Mouse (Mus musculus): ENCODE measurements around the gene Aamp. TPM values are rescaled to one million over a fixed set of nuclear protein-coding genes. Genes with fewer than 3 reads are reported as not detected.
"Not testable (repeated sequence)": the region's sequence is repeated elsewhere in the genome, so short reads cannot be mapped to it uniquely, and the experiment has no call there.

Gene Aamp
- polyA plus RNA-seq (2011; ENCODE audit: insufficient read length, low read depth, missing spikeins), result 85.7 and 90.3 TPM in 2 replicates

DNA sequence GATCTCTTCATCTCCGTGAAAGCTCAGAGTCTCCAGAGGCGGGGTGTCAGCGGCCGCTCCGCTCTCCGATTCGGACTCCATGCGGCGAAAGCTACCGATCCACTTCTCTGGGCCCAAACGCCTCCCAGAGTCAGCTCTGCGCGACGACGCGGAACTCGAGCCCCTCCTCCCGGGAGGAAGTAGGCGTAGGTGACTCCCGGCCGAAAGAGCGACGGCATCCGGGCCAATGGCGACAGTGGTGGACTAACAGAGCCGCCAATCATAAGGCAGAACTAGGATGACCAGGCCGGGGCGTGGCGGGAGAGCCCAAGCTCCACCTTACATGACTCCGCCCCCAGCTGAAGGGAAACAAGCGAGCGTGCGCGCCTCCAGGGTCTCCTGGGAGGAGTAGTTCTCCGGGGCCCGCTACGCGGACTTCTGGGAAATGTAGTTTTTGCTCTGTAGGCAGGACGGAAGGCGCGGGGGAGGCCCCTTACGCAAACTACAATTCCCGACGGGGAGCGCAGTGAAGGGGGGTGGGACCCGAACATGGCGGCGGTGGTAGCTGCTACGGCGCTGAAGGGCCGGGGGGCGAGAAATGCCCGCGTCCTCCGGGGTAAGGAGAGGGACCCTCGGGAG is at the start of gene Aamp, which contains the start of gene Pnkd:
Aamp (minus strand) TSS at position 196 of the 618 bp plus-strand sequence.
Pnkd (plus strand) TSS at position 388 of the 618 bp plus-strand sequence.
- H3K27ac ChIP-seq (ENCODE audit: insufficient read depth, low read length), result no peak within 1 kb of the TSS

DNA sequence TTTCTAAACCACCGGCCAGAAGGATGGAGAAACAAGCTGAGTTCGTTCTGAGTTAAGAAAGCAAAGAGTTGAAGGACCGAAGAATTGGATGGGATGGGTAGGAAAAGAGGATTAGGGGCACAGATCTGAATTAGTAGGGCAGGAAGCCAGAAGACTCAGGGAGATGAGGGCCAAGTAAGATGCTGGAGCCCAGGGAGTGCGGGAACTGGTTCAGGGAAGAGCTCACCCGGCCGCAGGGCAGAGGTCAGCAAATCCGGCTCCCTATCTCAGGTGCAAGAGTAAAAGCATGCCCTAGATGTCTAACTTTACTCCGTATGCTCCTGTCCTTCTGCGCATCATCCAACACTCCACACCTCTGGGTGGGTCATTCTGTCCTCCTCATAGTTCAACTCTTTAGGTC is 48.4 kb upstream of the Aamp start:
- TF ChIP-seq POLR2A (IDR thresholded peaks at IDR 0.05; ENCODE audit: low read depth, low read length) (no peak), CTCF (IDR thresholded peaks at IDR 0.05; ENCODE audit: borderline replicate concordance, insufficient read depth, low read length) (no peak)
- peak overlapping the region; percentile 51 for H3K4me3 ChIP-seq (ENCODE audit: insufficient read depth, low read length)
- H3K4me1 ChIP-seq (ENCODE audit: control insufficient read depth, insufficient read depth, low read length), result peaks cover 6% of the 10 kb centered on the region; the same call in 1 of the 2 replicates

More for the DNA sequence above, at the start of gene Aamp, which contains the start of gene Pnkd:
- TF ChIP-seq CTCF (IDR thresholded peaks at IDR 0.05; ENCODE audit: borderline replicate concordance, insufficient read depth, low read length) (no peak), POLR2A (IDR thresholded peaks at IDR 0.05; ENCODE audit: low read depth, low read length) (peak; percentile 85)
- Histone ChIP-seq H3K4me1 (ENCODE audit: control insufficient read depth, insufficient read depth, low read length) (peaks cover 4% of the 10 kb centered on the region), H3K4me3 (ENCODE audit: insufficient read depth, low read length) (peak within 1 kb of the TSS; percentile 94)

DNA sequence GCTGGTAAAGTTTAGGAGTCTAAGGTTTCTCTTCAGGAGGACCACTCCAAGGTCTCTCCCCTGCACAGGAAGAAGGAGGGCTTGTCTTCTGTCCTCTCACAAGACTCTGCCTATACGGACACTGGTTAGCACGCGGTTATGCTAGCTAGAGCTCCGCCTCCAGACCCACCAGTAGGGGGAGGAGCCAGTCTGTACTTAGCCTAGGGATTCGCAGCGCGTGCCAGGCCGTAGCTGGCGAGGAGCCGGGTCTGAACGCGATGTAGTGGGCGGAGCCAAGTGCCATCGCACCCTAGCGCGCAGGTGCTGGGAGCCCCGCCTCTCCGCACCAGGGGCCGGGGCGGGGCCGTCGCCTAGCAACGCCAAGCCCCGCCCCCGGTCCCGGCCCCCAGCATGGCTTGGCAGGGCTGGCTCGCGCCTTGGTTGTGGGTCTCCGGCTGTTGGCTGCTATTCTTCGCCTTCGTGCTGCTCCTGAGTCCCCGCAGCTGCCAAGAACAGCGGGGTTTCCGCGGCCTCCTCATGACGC is 47.8 kb upstream of the Aamp start:
- H3K27ac ChIP-seq (ENCODE audit: insufficient read depth, low read length), result no peak overlapping the region
- H3K4me3 ChIP-seq (ENCODE audit: insufficient read depth, low read length), result peak overlapping the region; percentile 51
- TF ChIP-seq CTCF (IDR thresholded peaks at IDR 0.05; ENCODE audit: borderline replicate concordance, insufficient read depth, low read length) (no peak), POLR2A (IDR thresholded peaks at IDR 0.05; ENCODE audit: low read depth, low read length) (no peak; the same call in 1 of the 2 replicates)
- peaks cover 6% of the 10 kb centered on the region; the same call in 1 of the 2 replicates for H3K4me1 ChIP-seq (ENCODE audit: control insufficient read depth, insufficient read depth, low read length)

More for the DNA sequence above, 48.4 kb upstream of the Aamp start:
- no peak overlapping the region for H3K27ac ChIP-seq (ENCODE audit: insufficient read depth, low read length)

DNA sequence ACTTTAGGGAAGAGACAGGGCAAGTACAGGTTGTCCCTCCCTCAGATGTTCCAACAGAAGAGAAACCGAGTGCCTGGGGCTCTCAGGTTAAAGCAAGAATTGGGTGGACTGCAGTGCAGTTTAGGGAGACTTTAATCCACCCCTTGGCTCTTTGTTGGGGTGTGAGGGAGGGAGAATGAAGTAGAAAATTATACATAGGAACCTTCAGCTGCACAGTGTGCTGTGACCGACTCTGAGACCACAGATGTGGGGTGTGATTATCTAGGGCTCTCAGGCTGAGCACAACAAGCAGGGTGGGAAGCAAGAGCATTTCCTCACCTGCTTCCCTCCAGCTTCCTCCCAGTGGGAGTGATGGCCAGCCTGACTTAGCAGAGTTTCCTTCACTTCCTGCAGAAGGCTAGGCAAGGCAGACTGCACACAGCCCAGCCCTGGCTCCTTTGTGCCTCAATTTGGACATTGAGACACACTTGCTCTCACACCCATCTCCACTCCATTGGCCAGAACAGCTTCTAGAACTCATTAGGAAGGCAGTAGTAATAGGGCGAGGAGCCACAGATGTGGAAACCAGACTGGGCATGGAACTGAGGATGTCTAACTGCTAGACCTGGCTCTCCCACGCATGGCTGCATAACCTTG is 46.6 kb upstream of the Aamp start:
- Histone ChIP-seq H3K4me3 (ENCODE audit: insufficient read depth, low read length) (no peak overlapping the region), H3K4me1 (ENCODE audit: control insufficient read depth, insufficient read depth, low read length) (peaks cover 6% of the 10 kb centered on the region; the same call in 1 of the 2 replicates), H3K27ac (ENCODE audit: insufficient read depth, low read length) (no peak overlapping the region)
- no peak for TF ChIP-seq CTCF (IDR thresholded peaks at IDR 0.05; ENCODE audit: borderline replicate concordance, insufficient read depth, low read length)

DNA sequence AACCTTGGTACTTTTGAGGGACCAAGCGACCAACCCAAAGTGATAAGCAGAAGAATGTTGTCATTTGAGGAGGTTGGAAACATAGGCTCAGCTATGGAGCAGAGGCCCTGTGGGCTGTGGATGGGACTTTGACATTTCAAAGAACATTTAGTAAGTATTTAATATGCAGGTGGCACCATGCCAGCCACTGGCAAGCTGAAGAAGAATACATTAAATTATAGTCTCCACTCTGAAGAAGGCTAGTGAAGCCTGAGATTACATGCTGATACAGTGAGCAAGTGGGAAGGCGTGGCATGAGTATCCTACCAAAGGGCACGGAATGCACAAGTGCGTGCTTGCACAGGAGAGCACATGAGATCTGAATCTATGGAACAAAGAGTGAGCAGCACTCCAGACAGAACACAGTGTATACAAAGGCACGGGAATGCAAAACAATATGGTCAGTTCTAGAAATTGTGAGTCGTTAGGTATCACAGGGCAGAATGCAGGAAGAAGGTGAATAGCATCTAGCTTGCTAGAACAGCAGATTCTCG is 45.4 kb upstream of the Aamp start:
- TF ChIP-seq POLR2A (IDR thresholded peaks at IDR 0.05; ENCODE audit: low read depth, low read length) (no peak), CTCF (IDR thresholded peaks at IDR 0.05; ENCODE audit: borderline replicate concordance, insufficient read depth, low read length) (no peak)
- Histone ChIP-seq H3K4me1 (ENCODE audit: control insufficient read depth, insufficient read depth, low read length) (peaks cover 4% of the 10 kb centered on the region; the same call in 1 of the 2 replicates), H3K27ac (ENCODE audit: insufficient read depth, low read length) (no peak overlapping the region), H3K4me3 (ENCODE audit: insufficient read depth, low read length) (no peak overlapping the region)

DNA sequence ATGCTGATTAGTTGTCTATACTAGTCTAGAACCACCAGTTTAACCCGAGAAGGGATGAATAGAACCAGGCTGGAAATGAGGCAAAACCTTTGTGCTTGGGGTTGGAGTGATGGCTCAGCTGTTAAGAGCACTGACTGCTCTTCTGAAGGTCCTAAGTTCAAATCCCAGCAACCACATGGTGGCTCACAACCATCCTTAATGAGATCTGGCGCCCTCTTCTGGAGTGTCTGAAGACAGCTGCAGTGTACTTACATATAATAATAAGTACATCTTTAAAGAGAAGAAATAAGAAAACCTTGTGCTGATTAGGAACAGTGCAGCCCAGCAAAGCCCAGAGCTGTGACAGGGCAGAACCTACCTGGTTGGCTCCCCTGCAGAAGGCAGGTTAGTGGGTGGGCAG is 42.4 kb upstream of the Aamp start:
- not testable (repeated sequence) for H3K4me1 ChIP-seq (ENCODE audit: control insufficient read depth, insufficient read depth, low read length); H3K4me3 ChIP-seq (ENCODE audit: insufficient read depth, low read length); H3K27ac ChIP-seq (ENCODE audit: insufficient read depth, low read length)

DNA sequence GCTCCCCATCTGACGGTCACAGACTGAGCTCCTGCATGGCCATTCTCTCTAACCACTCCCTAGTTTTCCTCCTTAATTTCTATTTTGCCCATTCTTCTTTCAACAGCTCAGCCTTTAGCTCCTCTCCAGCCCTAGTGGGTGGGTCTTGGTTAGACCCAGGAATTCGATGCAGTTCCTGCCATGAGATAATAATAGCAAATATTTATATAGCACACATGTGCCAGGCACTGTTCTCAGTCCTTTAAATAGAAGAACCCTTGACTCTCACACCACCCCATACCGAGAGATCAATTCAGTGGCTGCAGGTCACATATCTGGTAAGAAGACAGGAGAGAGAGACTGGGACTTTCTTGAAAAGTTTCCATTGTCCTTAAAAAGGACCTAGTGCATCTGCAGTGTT is 36.9 kb upstream of the Aamp start:
- Histone ChIP-seq H3K4me3 (ENCODE audit: insufficient read depth, low read length) (no peak overlapping the region), H3K4me1 (ENCODE audit: control insufficient read depth, insufficient read depth, low read length) (no peaks in the 10 kb centered on the region), H3K27ac (ENCODE audit: insufficient read depth, low read length) (no peak overlapping the region)
- no peak for TF ChIP-seq CTCF (IDR thresholded peaks at IDR 0.05; ENCODE audit: borderline replicate concordance, insufficient read depth, low read length)
- TF ChIP-seq POLR2A (IDR thresholded peaks at IDR 0.05; ENCODE audit: low read depth, low read length), result no peak

DNA sequence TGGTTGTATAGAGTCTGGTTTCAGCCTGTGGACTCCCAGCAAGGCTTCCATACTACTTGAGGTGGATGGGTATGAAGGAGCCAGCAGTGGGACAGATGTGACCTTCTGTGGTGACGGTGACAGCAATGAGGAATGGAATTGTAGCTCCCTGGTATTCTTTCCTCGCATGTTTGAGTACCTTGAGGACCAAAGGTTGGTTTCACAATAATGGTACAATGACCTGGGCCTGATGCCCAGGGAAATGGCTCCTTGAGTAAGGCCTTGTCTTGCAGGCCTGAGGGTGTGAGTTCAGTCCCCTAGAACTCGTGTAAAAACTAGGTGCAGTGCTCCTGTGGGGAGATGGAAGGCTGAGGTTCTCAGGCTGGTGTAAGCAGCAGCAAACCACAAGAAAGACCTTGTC is 34.2 kb upstream of the Aamp start:
- no peaks in the 10 kb centered on the region for H3K4me1 ChIP-seq (ENCODE audit: control insufficient read depth, insufficient read depth, low read length)
- H3K27ac ChIP-seq (ENCODE audit: insufficient read depth, low read length), result no peak overlapping the region
- TF ChIP-seq CTCF (IDR thresholded peaks at IDR 0.05; ENCODE audit: borderline replicate concordance, insufficient read depth, low read length), result no peak
- no peak overlapping the region for H3K4me3 ChIP-seq (ENCODE audit: insufficient read depth, low read length)

DNA sequence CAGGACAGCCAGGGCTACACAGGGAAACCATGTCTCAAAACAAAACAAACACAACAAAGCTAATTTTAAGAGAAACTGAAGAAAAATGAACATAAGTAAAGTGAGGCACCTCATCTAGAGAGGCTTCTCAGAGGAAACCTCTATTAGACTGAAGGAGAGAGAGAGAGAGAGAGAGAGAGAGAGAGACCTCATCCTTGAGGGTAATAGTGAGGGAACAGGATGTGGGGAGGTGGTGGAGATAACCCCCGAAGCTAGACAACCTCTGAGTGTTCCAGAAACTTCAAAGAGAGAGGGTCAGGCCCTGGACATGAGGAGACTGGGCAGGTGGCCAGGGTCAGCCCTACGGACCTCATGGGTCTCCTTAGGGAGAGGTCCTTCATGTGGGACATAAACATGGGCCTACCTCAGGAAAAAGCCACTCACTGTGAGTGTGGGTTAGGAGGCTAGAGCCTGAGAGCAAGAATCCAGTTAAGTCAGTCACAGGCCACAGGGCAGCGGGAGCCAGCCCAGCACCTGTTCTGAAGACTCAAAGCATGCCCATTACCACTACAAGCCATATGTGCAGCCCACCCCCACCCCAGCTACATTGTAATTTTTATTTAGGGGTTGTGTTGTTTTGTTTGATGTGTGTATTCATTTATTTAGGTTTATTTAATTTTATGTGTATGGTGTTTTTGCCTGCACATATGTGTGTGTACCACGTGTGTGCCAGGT is 31.7 kb upstream of the Aamp start:
- Histone ChIP-seq H3K4me3 (ENCODE audit: insufficient read depth, low read length) (no peak overlapping the region), H3K4me1 (ENCODE audit: control insufficient read depth, insufficient read depth, low read length) (no peaks in the 10 kb centered on the region), H3K27ac (ENCODE audit: insufficient read depth, low read length) (no peak overlapping the region)
- TF ChIP-seq CTCF (IDR thresholded peaks at IDR 0.05; ENCODE audit: borderline replicate concordance, insufficient read depth, low read length) (no peak), POLR2A (IDR thresholded peaks at IDR 0.05; ENCODE audit: low read depth, low read length) (no peak)

Measured in embryonic fibroblast, embryonic 13.5 days (primary cell).